Mouse (Mus musculus): ENCODE measurements at regions not wholly inside any gene's neighbourhood (a gene's known extent, or its start where the extent isn't known, plus 50 kb on each side); places are given as distances from the start of the nearest gene placed in this dataset.

DNA sequence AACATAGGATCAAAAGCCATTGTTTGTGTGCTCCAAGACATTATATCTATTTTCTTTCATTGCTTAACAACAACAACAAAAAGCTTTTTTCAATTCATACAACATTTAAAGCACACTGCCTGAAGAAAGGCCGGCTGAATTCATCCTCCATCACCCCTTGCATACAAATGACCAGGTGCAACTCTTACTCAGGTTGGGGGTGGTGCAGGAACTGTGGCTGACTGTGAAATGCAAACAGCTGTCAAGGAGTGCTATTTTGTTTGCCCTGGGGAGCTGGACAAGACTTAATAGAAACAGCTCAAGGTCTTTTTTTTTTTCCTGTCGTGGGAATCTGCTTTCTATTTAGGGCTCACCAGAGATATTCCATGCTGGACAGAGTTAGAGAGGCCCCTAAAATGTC lies 406.6 kb upstream of the Cldn34d start:
- no peak for DNase-seq (ENCODE audit: low spot score in 2 of 2)

DNA sequence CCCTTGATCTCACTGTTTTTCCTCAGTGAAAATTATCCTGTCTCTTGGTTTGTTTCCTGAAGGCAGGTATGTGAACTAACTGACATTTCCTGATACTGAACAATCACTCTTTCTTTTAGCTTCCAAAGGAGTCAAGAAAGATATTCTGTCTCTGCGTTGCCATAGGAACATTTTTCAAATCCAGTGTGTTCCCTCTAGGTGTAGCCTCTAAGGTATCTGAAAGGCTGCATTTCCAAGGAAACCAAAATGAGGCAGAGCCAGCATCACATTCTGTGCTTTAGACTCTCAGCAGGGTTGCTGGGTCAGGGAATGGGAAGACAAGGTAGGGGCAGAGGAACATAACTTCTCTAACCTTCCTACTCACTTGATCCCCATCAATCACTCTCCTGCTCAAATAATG lies 411.2 kb upstream of the Cldn34d start:
- DNase-seq (ENCODE audit: low spot score in 2 of 2): no peak

DNA sequence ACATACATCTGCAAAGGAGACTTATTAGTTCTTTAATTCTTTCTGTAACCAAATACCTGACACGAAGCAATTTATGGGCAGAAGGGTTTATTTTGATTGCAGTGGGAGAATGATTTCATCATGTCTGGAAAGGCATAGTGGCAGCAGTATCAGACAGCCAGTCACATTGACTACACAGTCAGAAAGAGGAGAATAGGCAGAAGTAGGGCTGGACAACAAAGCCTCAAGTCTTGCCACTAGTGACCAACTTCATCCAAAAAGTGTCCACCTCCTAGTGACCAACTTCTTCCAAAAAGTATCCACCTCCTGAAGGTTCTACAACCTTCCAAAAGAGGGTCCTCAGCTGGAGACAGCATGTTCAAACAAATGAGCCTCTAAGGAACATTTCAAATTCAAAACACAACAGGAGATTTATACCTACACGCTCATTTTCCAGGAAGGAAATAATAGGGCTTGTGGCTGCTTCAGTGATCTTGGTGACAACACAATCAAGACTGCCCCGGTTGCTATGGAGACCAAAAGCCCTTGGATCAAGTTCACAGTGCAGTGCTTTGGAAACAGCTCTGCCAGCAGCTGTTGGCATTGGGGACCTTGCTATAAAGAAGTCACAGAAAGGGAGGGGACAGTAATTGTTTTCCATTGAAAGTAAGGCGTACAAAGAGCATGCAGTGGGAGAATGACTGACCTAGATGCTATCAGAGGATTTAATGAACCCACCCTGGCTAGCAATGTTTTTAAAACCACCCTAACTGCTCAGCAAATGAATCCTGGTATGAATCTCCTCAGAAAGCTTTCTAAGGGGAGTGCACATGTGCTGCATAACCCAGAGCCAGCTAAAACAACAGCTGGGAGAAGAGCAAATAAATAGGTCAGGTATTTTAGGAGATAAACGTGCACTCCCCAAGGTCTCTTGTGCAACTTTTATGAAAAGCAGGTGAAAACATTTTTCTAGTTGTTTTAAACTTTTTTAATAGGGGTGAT lies 448.0 kb upstream of the Cldn34d start:
- peak; percentile 5 to 7 for DNase-seq (ENCODE audit: low spot score in 2 of 2)

DNA sequence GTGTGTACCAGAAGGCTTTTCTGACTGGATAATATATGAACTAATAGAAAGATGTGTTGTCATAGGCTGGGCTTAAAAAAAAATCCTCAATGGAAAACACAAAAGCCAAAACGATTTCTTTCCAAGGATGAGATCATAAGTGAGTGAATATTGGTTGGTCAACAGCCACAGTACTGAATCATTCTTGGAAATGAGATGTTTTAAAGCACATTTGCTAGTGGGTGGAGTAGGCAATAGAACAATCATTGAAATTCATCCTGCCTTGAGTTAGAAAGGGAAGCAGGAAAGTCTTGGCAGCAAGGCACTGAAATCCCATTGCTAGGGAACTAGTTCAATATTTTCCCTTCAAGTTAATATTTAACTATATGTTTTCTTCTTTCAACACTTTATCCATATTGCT lies 449.3 kb upstream of the Cldn34d start:
- no peak for DNase-seq (ENCODE audit: low spot score in 2 of 2)

DNA sequence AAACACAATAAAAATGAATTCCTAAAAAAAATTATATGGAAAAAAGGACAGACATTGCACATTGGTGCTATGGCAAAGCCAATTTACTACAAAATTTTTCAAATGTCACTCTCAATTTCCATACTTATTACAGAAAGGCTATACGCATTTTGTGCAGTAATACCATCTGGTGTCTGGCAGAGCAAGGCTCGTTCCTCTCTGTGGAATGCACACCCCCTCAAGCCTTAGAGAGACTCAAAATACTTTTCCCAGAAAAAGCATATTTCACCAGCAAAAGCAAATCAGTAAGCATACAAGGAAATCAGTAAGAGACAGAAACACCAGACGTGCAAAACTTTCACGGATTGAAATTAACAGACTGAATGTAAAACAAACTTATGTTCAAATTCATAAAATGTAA lies 431.0 kb upstream of the Tbl1x start:
- peak; percentile 3 to 5 for DNase-seq (ENCODE audit: low spot score in 2 of 2)

DNA sequence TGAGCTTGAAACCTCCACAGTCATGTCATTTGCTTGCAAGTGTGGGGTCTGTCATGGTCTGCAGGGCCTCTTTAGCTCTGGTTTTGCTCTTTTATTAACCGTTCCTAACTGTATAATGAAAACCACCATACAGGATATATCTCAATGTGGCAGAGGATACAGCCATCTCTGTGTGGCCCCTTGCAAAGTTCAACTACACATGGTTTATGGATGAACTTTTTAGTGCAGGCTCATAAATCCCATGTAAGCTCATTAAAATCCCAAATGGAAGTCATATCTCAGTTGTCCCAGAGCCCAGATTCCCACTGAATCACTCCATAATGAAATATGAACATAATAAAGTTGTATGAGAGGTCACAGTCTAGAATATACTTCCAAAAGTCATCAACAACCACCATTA lies 428.1 kb upstream of the Tbl1x start:
- DNase-seq (ENCODE audit: low spot score in 2 of 2): no peak

DNA sequence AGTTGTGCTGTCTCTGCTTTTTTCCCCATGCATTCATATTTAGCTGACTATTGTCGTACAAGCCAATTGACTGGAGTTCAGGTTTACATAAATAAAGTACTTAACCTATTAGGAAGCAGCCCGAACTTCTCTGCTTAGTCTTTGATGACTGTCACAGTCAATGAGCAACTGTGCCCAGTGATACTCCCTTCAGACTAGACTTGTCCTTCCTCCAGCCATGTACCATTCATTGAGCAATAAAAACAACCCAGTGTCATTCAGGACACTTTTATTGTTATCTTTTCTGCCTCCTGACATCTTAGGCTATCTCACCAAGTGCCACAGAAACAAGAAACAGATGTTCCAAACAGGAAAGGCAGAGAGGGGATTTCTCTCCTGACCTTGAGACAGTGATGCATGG lies 389.1 kb upstream of the Tbl1x start:
- DNase-seq (ENCODE audit: low spot score in 2 of 2): no peak

Measured in frontal cortex, postnatal 14 days (tissue).